Mouse (Mus musculus): ENCODE data around the gene Car15. TPM values are rescaled to one million over a fixed set of nuclear protein-coding genes. Genes with fewer than 3 reads are reported as not detected.

The Car15 gene
- total RNA-seq (2022), result 1 to 10 TPM in 2 of 4 experiments, under 1 TPM in 2; 0.46 to 1.1 (median 0.81) TPM

- no peak for DNase-seq (ENCODE audit: low spot score in 2 of 2)
These were observed at the start of gene Car15 for GRCm38 (mm10) chr16:17838051-17838450. Car15 (minus strand) TSS chr16:17838364.

GRCm38 (mm10) chr16:17884116-17884515 lies 46.0 kb upstream of the Car15 start:
- DNase-seq (ENCODE audit: low spot score in 2 of 2), result no peak

GRCm38 (mm10) chr16:17882196-17882595 lies 44.0 kb upstream of the Car15 start:
- DNase-seq (ENCODE audit: low spot score in 2 of 2), result no peak

GRCm38 (mm10) chr16:17879571-17879970 lies 41.4 kb upstream of the Car15 start:
- no peak for DNase-seq (ENCODE audit: low spot score in 2 of 2)

GRCm38 (mm10) chr16:17876096-17876495 lies 37.9 kb upstream of the Car15 start:
- no peak for DNase-seq (ENCODE audit: low spot score in 2 of 2)

GRCm38 (mm10) chr16:17875174-17875573 lies 37.0 kb upstream of the Car15 start:
- no peak for DNase-seq (ENCODE audit: low spot score in 2 of 2)

- DNase-seq (ENCODE audit: low spot score in 2 of 2), result no peak
These were observed 34.8 kb upstream of the Car15 start for GRCm38 (mm10) chr16:17872995-17873394.

- no peak for DNase-seq (ENCODE audit: low spot score in 2 of 2)
These were observed 33.1 kb upstream of the Car15 start for GRCm38 (mm10) chr16:17871248-17871647.

- no peak for DNase-seq (ENCODE audit: low spot score in 2 of 2)
These were observed 27.6 kb upstream of the Car15 start for GRCm38 (mm10) chr16:17865770-17866169.

GRCm38 (mm10) chr16:17865293-17865692 lies 27.1 kb upstream of the Car15 start:
- no peak for DNase-seq (ENCODE audit: low spot score in 2 of 2)

- no peak for DNase-seq (ENCODE audit: low spot score in 2 of 2)
These were observed 20.4 kb upstream of the Car15 start for GRCm38 (mm10) chr16:17858592-17858991.

- DNase-seq (ENCODE audit: low spot score in 2 of 2), result no peak
These were observed 19.0 kb upstream of the Car15 start for GRCm38 (mm10) chr16:17857157-17857556.

- no peak for DNase-seq (ENCODE audit: low spot score in 2 of 2)
These were observed 15.1 kb upstream of the Car15 start for GRCm38 (mm10) chr16:17853263-17853662.

GRCm38 (mm10) chr16:17851860-17852259 lies 13.7 kb upstream of the Car15 start:
- DNase-seq (ENCODE audit: low spot score in 2 of 2), result no peak

- no peak for DNase-seq (ENCODE audit: low spot score in 2 of 2)
These were observed 13.2 kb upstream of the Car15 start for GRCm38 (mm10) chr16:17851331-17851730.

- DNase-seq (ENCODE audit: low spot score in 2 of 2), result no peak
These were observed 11.3 kb upstream of the Car15 start for GRCm38 (mm10) chr16:17849486-17849885.

GRCm38 (mm10) chr16:17848928-17849327 lies 10.8 kb upstream of the Car15 start:
- DNase-seq (ENCODE audit: low spot score in 2 of 2), result no peak

GRCm38 (mm10) chr16:17848431-17848830 lies 10.3 kb upstream of the Car15 start:
- no peak for DNase-seq (ENCODE audit: low spot score in 2 of 2)

GRCm38 (mm10) chr16:17843701-17844365 lies 5.7 kb upstream of the Car15 start:
- DNase-seq (ENCODE audit: low spot score in 2 of 2), result no peak

- no peak for DNase-seq (ENCODE audit: low spot score in 2 of 2)
These were observed 4.3 kb upstream of the Car15 start for GRCm38 (mm10) chr16:17842437-17842836.

GRCm38 (mm10) chr16:17839976-17840375 lies 1.8 kb upstream of the Car15 start:
- peak; percentile 39 to 72 for DNase-seq (ENCODE audit: low spot score in 2 of 2)

GRCm38 (mm10) chr16:17835481-17835880 lies 2.7 kb downstream of the Car15 start:
- no peak for DNase-seq (ENCODE audit: low spot score in 2 of 2)

GRCm38 (mm10) chr16:17834543-17834942 lies 3.6 kb downstream of the Car15 start:
- DNase-seq (ENCODE audit: low spot score in 2 of 2), result no peak

Measured in gastrocnemius, adult 8-10 months (tissue).